Mouse (Mus musculus) lung, adult 2 months (tissue): Measurements from ENCODE around the gene Uspl1. TPM values are rescaled to one million over a fixed set of nuclear protein-coding genes. Genes with fewer than 3 reads are reported as not detected.

Experiments
- DNase-seq: peaks from one replicate; pipeline ENCODE4 v3.0.0; 2022
- H3K4me1 ChIP-seq: fragments of 200-500 bp; 2 replicates; pipeline ENCODE4 v1.6.1; 2011; ENCODE audit warnings: low read length; ENCODE audit not compliant: control insufficient read depth, insufficient read depth
- H3K4me3 ChIP-seq: fragments of 200-500 bp; replicated peaks from 2 replicates; pipeline ENCODE3; 2011; ENCODE audit warnings: low read depth, mild to moderate bottlenecking, control low read depth, low read length; ENCODE audit errors: extremely low read depth
- CTCF ChIP-seq: fragments of 200-500 bp; IDR thresholded peaks from 2 replicates; pipeline ENCODE4 v1.5.1; 2011; ENCODE audit warnings: mild to moderate bottlenecking, low read length, control low read depth; ENCODE audit not compliant: insufficient read depth
- POLR2A ChIP-seq: fragments of 200-500 bp; IDR thresholded peaks from 2 replicates; pipeline ENCODE4 v1.6.1; 2011; ENCODE audit warnings: low read depth, mild to moderate bottlenecking, control low read depth, low read length, borderline replicate concordance; ENCODE audit errors: extremely low read depth
- WGBS: fragments of 180-500 bp; shearing (Covaris S2); methylation state at CpG from one replicate; pipeline ENCODE4 v1.1.7; 2018; 5-methylcytosine and 5-hydroxymethylcytosine counted together
- polyA plus RNA-seq: library from polyadenylated mRNA; depleted of rRNA; stranded (reverse); fragments of >200 nt; gene quantifications from 2 replicates; pipeline ENCODE4 v1.2.3, GENCODE M21; 2012

Uspl1 gene
- polyA plus RNA-seq, 1 experiment, result 10.5 TPM

- 11% methylated on average over 16 of the region's 16 CpGs for WGBS
- peaks cover 3% of the 10 kb centered on the region for H3K4me1 ChIP-seq
- peak overlapping the region; percentile 60 for H3K4me3 ChIP-seq
- DNase-seq, result peak; percentile 11
- TF ChIP-seq POLR2A (0 out of 2 replicates have a peak, but pooled peaks have one; percentile 48), CTCF (no peak)
These were observed 61.9 kb downstream of the Uspl1 start for GRCm38 (mm10) chr5:149245965-149246470.

GRCm38 (mm10) chr5:149247047-149247904 is 63.1 kb downstream of the Uspl1 start:
- Histone ChIP-seq H3K4me1 (peaks cover 3% of the 10 kb centered on the region), H3K4me3 (peak overlapping the region; percentile 6)
- WGBS, result 14% methylated on average over 20 of the region's 20 CpGs
- TF ChIP-seq POLR2A (no peak), CTCF (no peak)
- peak; percentile 7 for DNase-seq

- Histone ChIP-seq H3K4me1 (peaks cover 2% of the 10 kb centered on the region; the same call in 1 of the 2 replicates), H3K4me3 (no peak overlapping the region)
- DNase-seq, result no peak
- TF ChIP-seq POLR2A (no peak), CTCF (no peak)
- 70% methylated on average over 3 of the region's 3 CpGs for whole genome bisulfite sequencing
These were observed 68.2 kb downstream of the Uspl1 start for GRCm38 (mm10) chr5:149252303-149252702.

GRCm38 (mm10) chr5:149253491-149253890 is 69.3 kb downstream of the Uspl1 start:
- no peaks in the 10 kb centered on the region for H3K4me1 ChIP-seq
- DNase-seq, result no peak
- 65% methylated on average over 2 of the region's 2 CpGs for WGBS
- no peak for TF ChIP-seq POLR2A
- no peak for TF ChIP-seq CTCF
- no peak overlapping the region for H3K4me3 ChIP-seq

- no peak for DNase-seq
- WGBS, result 86% methylated on average over 2 of the region's 2 CpGs
- TF ChIP-seq CTCF (no peak), POLR2A (no peak)
These were observed 71.4 kb downstream of the Uspl1 start for GRCm38 (mm10) chr5:149255522-149255921.

GRCm38 (mm10) chr5:149257518-149258281 is 73.5 kb downstream of the Uspl1 start:
- DNase-seq, result no peak
- Histone ChIP-seq H3K4me1 (no peaks in the 10 kb centered on the region), H3K4me3 (no peak overlapping the region)
- TF ChIP-seq POLR2A (no peak), CTCF (no peak)
- WGBS, result 64% methylated on average over 14 of the region's 14 CpGs

More at GRCm38 (mm10) chr5:149255522-149255921, 71.4 kb downstream of the Uspl1 start:
- H3K4me3 ChIP-seq, result no peak overlapping the region
- H3K4me1 ChIP-seq, result no peaks in the 10 kb centered on the region

GRCm38 (mm10) chr5:149259093-149259492 is 74.9 kb downstream of the Uspl1 start:
- 49% methylated on average over 16 of the region's 16 CpGs for WGBS
- Histone ChIP-seq H3K4me1 (no peaks in the 10 kb centered on the region), H3K4me3 (no peak overlapping the region)
- TF ChIP-seq CTCF (no peak), POLR2A (no peak)
- no peak for DNase-seq

GRCm38 (mm10) chr5:149261449-149261848 is 77.3 kb downstream of the Uspl1 start:
- no peak overlapping the region for H3K4me3 ChIP-seq
- DNase-seq, result no peak
- H3K4me1 ChIP-seq, result no peaks in the 10 kb centered on the region
- WGBS, result 72% methylated on average over 7 of the region's 7 CpGs
- TF ChIP-seq CTCF (no peak), POLR2A (no peak)

GRCm38 (mm10) chr5:149261866-149262265 is 77.7 kb downstream of the Uspl1 start:
- DNase-seq, result no peak
- 61% methylated on average over 6 of the region's 6 CpGs for WGBS
- H3K4me3 ChIP-seq, result no peak overlapping the region
- TF ChIP-seq POLR2A (no peak), CTCF (peak; percentile 46; the same call in 1 of the 2 replicates)
- H3K4me1 ChIP-seq, result no peaks in the 10 kb centered on the region
